In genomic region chr13:103919956-103920260, GRCm38 (mm10) we compare ENCODE assay signal across 8 mouse cellular contexts. TPM values are rescaled to one million over a fixed set of nuclear protein-coding genes. Genes with fewer than 3 reads are reported as not detected.
DNase-seq lines count a peak whose midpoint lies in the region; ATAC-seq and TF ChIP-seq lines count a peak whose summit lies in the region.

No protein-coding gene starts in this region.

- peak overlapping the region; percentile 99 for H3K9ac ChIP-seq in limb, embryonic 11.5 days (ENCODE audit: low read length)
- H3K9ac ChIP-seq in stomach, embryonic 15.5 days = peak overlapping the region; percentile 100

- no peaks in the 10 kb centered on the region for H3K27me3 ChIP-seq in testis, adult 2 months (ENCODE audit: control insufficient read depth, insufficient read depth, low read length)
- H3K27me3 ChIP-seq in limb, embryonic 11.5 days (ENCODE audit: control insufficient read depth, insufficient read depth, low read length) = no peaks in the 10 kb centered on the region
- no peaks in the 10 kb centered on the region for H3K27me3 ChIP-seq in stomach, embryonic 15.5 days (replicated peaks)

- no peak; the same call in 1 of the 2 replicates for ATAC-seq in limb, embryonic 11.5 days (ENCODE audit: insufficient number of reproducible peaks, low FRiP score, low TSS enrichment, low read depth)
- ATAC-seq in stomach, embryonic 15.5 days (ENCODE audit: insufficient read depth, low FRiP score, low read depth) = no peak
- no peak for ATAC-seq in monocyte, adult 5-6 weeks (replicated peaks; ENCODE audit: insufficient number of reproducible peaks, low FRiP score, low TSS enrichment, poor library complexity, severe bottlenecking)

- H3K4me1 ChIP-seq in testis, adult 2 months (ENCODE audit: control insufficient read depth, insufficient read depth, low read length) = peaks cover 5% of the 10 kb centered on the region
- H3K4me1 ChIP-seq in limb, embryonic 11.5 days (ENCODE audit: control insufficient read depth, insufficient read depth, low read length) = no peaks in the 10 kb centered on the region
- peaks cover 16% of the 10 kb centered on the region for H3K4me1 ChIP-seq in stomach, embryonic 15.5 days

- H3K9me3 ChIP-seq in limb, embryonic 11.5 days (ENCODE audit: control insufficient read depth, low read length) = no peaks in the 10 kb centered on the region
- H3K9me3 ChIP-seq in stomach, embryonic 15.5 days = no peaks in the 10 kb centered on the region

- no peak for TF ChIP-seq CTCF in gastrocnemius, adult 2 months (IDR thresholded peaks at IDR 0.05)
- TF ChIP-seq CTCF in testis, adult 2 months (IDR thresholded peaks at IDR 0.05; ENCODE audit: control insufficient read depth, insufficient read depth, insufficient replicate concordance, low read depth, low read length) = no peak

- intact Hi-C loops in gastrocnemius, adult 2 months (cut with DNase I) = loop anchor here (2.0 to 5.0 kb wide), 5 partner anchors 49 to 148 kb away; partner anchors contain the start of gene Srek1
- intact Hi-C loops in left cerebral cortex, postnatal 4 days (cut with DNase I) = loop anchor here (5.0 kb wide), 1 partner anchor 107 kb away; no protein-coding TSS in a partner anchor

- no peak for TF ChIP-seq POLR2A in testis, adult 2 months (IDR thresholded peaks at IDR 0.05; ENCODE audit: control insufficient read depth, low read depth, low read length)

- peak overlapping the region; percentile 78 for H3K4me3 ChIP-seq in gastrocnemius, adult 2 months
- H3K4me3 ChIP-seq in testis, adult 2 months (ENCODE audit: control insufficient read depth, low read depth, low read length) = peak overlapping the region; percentile 91
- H3K4me3 ChIP-seq in limb, embryonic 11.5 days (ENCODE audit: low read depth, low read length) = peak overlapping the region; percentile 90
- peak overlapping the region; percentile 86 for H3K4me3 ChIP-seq in stomach, embryonic 15.5 days (replicated peaks)

- peak overlapping the region; percentile 84 for H3K4me2 ChIP-seq in limb, embryonic 11.5 days (ENCODE audit: low read depth, severe bottlenecking)
- peak overlapping the region; percentile 78 for H3K4me2 ChIP-seq in stomach, embryonic 15.5 days

- H3K27ac ChIP-seq in gastrocnemius, adult 2 months = peak overlapping the region; percentile 97
- H3K27ac ChIP-seq in testis, adult 2 months (ENCODE audit: control insufficient read depth, insufficient read depth, low read depth, low read length) = peak overlapping the region; percentile 99
- H3K27ac ChIP-seq in limb, embryonic 11.5 days (replicated peaks; ENCODE audit: low read depth, low read length) = peak overlapping the region; percentile 100
- H3K27ac ChIP-seq in stomach, embryonic 15.5 days = peak overlapping the region; percentile 100

- WGBS in limb, embryonic 11.5 days = under 1% methylated on average over 20 of the region's 20 CpGs
- WGBS in stomach, embryonic 15.5 days = 0% methylated on average over 20 of the region's 20 CpGs

- DNase-seq in gastrocnemius, adult 2 months = no peak
- DNase-seq in gastrocnemius, adult 18-20 months (ENCODE audit: low spot score) = no peak
- no peak for DNase-seq in testis, postnatal 14 days (ENCODE audit: low spot score)
- no peak for DNase-seq in limb, embryonic 11.5 days (ENCODE audit: low spot score)
- no peak for DNase-seq in left cerebral cortex, postnatal 4 days

- H3K36me3 ChIP-seq in testis, adult 2 months (ENCODE audit: control insufficient read depth, insufficient read depth, low read length) = no peaks in the 10 kb centered on the region
- H3K36me3 ChIP-seq in limb, embryonic 11.5 days (ENCODE audit: control insufficient read depth, insufficient read depth, low read length) = no peaks in the 10 kb centered on the region
- H3K36me3 ChIP-seq in stomach, embryonic 15.5 days = no peaks in the 10 kb centered on the region

RNA-seq across cellular contexts. Expression of gene Erbin, which starts 0.4 kb away (rescaled TPM):
- 10 to 100 TPM; 40.6 to 45.3 TPM for total RNA-seq in gastrocnemius, adult 2 months (2021)
- 10 to 100 TPM; 33.6 to 46.4 TPM for total RNA-seq in gastrocnemius, adult 18-20 months (2021)
- polyA plus RNA-seq in testis, adult 2 months (2012; rRNA removed) = 4.3 and 4.9 TPM in 2 replicates
- 29.6 and 30.5 TPM in 2 replicates for polyA plus RNA-seq in limb, embryonic 11.5 days (2014; fragmentation: Nextera tagmentation; extraction: Ambion mirVana)
- polyA plus RNA-seq in stomach, embryonic 15.5 days (2015; fragmentation: Nextera tagmentation; extraction: Ambion mirVana) = 17.9 and 18.5 TPM in 2 replicates
- 10 to 100 TPM; 33.1 to 35.3 TPM for total RNA-seq in left cerebral cortex, postnatal 4 days (2021)
- total RNA-seq in monocyte, adult 5-6 weeks (2017) = 155 to 190 TPM (median 167 TPM) in 3 replicates
